Mouse (Mus musculus) layer of hippocampus, adult 8-10 months (tissue): ENCODE results near the gene Ambra1. TPM values are rescaled to one million over a fixed set of nuclear protein-coding genes. Genes with fewer than 3 reads are reported as not detected.
A peak's percentile ranks its signal among the peaks of the same experiment; 100 is the strongest.
"Not testable (repeated sequence)": the region's sequence is repeated elsewhere in the genome, so short reads cannot be mapped to it uniquely, and the experiment has no call there.

ENCODE experiments used
- DNase-seq, 2 experiments: peaks; one replicate each; pipeline ENCODE4 v3.0.0; 2022; ENCODE audit warnings: low spot score in 2 of 2
- total RNA-seq, 4 experiments: library from RNA; stranded (reverse); gene quantifications; 2 replicates each; pipeline ENCODE4 v1.2.4; 2022

Gene Ambra1
- 10 to 100 TPM; 49.8 to 55.9 (median 52.8) TPM for total RNA-seq

DNA sequence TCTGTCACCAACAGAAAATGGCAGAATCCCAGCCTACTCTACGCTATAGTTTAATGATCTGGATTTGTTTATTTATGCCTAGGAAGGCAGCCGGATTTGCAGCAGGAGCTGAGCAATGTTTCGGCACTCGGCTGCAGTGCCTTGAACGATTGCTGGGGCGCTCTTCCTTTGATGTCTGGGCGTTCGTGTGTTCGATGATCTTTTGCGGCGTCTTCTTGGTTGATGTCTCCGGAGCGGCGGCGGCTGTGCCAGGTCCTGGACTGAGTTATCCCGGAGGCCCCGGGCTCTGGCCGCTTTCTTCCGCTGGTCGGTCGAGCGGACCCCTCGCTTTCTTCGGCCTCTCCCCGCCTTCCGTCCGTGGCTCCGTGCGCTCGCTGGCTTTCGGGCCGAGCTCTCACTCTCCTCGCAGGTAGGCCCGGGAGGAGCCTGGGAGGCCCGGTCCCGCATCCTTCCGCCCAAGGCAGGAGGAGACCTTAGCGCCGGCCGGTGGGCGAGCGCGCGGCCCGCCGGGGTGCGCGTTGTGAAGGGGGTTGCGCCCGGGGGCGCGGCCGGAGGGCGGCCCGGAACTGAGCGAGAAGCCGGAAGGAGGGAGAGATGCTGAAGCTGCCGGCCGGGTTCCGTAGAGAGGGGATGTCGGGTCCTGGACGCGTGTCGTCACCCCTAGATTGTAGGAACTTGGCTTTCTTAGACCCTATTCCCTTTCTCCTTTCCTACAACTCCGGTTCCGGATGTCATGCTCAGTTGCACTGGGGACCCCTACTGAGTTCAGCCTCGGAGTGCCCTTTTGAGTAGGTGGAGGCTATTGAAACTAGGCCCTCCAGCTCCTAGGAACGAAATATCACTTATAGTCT is at the start of gene Ambra1:
TSS of gene Ambra1 (plus strand) at position 164 of the 851 bp plus-strand sequence.
- peak; percentile 77 to 85 for DNase-seq

DNA sequence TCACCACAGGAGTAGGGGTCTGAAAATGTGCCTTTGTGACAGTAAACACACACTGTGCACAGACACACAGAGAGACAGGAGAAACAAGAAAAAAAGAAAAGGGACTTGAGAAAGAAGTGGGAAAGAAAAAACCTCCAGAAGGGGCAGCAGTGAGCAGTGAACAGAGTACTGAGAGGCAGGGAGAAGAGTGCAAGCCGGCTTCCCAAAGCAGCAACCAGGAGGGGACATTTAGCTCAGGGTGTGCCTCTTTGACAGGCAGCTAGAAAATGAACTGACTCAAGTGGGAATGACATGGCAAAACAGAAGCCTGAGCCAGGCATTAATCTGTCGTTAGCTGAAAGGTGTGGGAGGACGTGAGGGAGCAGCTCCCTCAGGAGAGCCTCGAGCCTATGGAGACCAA is 47.1 kb upstream of the Ambra1 start:
- DNase-seq = peak in 1 of 2 experiments; percentile 42

DNA sequence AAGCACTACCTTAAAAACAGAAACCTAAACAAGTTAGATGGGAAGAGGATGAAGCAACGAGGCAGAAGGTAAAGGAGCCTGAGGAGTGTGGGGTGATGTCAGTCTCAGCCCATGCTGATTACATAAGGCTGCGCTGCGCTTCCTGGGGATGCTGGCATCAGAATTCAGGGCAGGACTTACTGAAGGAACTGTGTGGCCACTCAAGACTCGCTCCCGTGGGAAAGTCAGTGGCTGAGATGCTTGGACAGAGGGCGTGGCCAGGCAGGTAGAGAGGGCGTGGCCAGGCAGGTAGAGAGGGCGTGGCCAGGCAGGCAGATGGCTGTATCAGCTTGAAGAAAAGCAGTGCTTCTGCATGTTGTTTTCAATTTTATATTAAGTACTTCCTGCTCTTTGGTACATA is 46.0 kb upstream of the Ambra1 start:
- DNase-seq = no peak

DNA sequence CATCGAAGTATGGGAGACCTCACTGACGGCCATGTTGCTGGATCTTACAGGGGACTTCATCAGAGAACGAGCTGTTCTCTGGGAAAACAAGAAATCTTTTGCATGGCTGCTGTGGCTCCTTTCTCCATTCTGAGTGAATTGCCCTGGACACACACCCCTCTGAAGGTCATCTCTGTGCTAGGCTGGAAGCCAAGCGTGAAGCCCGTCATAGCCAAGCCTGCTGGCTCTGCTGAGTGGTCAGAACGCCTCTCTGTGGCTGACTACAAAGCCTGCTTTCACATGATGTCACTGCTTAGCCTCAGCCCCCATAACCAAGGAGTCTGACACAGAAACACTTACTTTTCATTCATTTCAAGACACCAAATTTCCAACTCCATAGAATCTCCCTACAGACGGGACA is 40.5 kb upstream of the Ambra1 start:
- peak; percentile 54 to 73 for DNase-seq

DNA sequence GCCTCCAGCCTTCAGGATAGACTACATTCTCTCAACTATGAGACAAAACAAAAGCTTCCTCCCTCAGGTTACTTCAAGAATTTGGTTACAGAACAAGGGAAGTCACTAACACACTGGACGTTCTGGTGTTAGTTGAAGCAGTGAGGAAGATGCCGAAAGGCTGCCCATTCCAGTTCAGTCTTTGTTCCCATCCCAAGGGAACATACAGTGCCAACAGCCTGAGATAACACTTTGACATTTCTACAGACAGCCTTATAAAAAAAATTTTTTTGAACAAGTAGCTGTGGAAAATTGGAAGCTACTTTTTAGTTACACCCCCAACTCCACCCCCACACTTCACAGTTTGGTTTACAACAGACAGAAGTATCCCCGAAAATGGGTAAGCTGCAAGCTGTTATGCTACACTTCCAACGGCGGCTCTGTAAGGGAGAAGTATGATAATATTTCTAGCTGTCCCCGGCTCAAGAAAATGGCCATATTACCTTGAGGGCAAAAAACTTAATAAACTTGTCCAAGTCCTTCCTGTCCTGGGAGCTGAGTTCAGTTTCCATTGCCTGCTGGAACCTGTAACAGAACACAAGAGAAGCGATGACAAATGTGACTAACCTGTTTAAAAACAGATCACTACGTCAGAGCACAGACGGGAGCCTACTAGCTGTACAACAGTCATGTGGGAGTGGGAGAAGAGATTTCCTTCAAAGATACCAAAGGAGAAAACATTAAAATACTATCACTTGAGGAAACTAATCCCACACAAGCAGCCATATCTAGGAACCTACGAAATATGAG is 34.3 kb upstream of the Ambra1 start:
- peak; percentile 43 to 48 for DNase-seq

DNA sequence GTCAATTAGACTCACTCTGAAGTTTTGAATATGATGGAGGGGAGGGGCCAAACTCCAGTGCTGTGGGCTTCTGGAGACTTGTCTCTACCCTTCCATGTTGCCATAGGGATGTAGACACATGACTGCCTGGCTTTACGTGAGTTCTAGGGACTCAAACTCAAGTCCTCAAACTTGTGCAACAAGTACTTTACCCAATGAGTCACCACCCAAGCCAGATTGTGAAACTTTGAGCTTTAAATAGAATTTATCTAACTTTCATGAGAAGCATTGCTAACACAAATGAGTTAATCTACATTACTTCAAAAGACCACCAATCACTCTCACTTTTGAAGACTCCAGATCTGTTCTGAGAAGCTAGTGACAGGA is 33.7 kb upstream of the Ambra1 start:
- no peak for DNase-seq

DNA sequence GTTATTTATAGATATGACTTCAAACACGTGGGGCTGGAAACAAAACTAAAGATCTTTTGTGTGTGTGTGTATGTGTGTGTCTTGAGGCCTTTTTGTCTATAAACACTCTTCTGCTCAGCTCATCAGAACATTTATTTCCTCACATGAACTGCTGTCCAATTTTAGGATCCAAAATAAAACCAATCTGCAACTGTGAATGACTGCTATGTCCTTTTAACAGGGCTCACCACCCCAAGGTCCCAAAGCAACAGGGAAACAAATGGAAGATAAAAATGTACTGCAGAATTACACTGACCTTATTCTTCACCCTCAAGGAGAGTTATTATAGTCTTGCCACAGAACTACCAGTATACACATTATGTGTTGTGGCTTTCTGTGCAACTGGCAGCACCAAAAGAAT is 30.7 kb upstream of the Ambra1 start:
- no peak for DNase-seq

DNA sequence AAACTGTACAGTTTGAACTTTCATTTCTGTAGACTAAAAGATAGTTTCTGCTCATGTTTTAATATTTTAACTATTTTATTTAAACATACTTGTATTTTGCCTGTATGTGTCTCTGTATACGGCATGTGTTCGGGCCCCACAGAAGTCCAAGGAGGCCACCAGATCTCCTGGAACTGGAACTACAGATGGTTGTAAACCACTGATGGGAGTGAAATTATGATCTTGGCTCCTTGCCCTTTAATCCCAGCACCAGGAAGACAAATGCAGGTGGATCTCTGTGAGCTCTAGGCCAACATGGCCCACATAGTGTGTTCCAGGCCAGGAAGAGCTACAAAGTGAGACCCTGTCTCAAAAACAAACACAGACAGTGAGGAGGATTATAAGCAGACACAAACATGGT is 28.6 kb upstream of the Ambra1 start:
- DNase-seq = no peak

DNA sequence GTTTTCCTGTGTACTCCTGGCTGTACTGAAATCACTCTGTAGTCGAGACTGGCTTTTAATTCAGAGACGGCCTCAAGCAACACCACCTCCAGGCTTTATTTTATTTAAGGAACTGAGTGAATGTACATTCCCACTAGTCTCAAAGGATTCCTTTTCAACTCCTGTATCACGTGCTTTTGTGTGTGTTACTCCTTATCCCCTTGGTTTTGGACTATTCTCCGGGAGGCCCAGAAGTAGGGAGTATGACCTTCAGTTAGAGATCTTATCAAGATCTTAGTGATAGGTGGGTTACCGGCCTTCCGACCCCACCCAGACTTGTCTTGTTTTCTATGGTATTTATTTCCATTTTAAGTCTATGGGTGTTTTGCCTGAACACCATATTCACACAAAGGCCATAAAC is 24.2 kb upstream of the Ambra1 start:
- no peak for DNase-seq

DNA sequence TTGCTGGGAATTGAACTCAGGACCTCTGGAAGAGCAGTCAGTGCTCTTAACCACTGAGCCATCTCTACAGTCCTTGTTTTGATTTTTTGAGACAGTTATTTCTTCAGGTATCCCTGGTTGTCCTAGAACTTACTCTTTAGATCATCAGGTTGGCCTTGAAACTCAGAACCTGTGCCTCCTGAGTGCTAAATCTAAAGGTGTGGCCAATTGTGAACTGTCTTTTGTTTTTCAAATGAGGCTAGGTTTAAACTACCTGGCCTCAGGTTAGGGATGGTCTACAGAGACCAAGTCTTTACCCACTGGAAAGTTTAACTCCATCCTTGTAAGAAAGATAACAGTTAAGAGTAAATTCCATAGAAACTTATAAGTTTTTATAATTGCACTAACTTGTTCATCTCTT is 23.5 kb upstream of the Ambra1 start:
- DNase-seq = no peak

DNA sequence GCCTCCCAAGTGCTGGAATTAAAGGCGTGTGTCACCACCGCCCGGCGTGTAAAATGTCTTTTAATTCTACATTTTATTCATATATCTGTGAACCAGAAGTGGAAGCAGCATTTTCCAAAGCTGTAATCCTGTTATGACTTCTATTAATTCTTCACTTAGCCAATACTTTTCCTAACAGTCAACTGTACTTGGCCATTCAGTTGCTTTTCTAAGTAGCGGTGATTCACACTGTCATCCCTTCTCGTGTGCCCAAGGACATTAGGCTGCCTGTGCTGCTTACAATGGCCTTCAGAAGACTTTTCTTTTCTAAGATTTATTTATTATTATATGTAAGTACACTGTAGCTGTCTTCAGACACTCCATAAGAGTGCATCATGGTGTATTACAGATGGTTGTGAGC is 21.6 kb upstream of the Ambra1 start:
- no peak for DNase-seq

DNA sequence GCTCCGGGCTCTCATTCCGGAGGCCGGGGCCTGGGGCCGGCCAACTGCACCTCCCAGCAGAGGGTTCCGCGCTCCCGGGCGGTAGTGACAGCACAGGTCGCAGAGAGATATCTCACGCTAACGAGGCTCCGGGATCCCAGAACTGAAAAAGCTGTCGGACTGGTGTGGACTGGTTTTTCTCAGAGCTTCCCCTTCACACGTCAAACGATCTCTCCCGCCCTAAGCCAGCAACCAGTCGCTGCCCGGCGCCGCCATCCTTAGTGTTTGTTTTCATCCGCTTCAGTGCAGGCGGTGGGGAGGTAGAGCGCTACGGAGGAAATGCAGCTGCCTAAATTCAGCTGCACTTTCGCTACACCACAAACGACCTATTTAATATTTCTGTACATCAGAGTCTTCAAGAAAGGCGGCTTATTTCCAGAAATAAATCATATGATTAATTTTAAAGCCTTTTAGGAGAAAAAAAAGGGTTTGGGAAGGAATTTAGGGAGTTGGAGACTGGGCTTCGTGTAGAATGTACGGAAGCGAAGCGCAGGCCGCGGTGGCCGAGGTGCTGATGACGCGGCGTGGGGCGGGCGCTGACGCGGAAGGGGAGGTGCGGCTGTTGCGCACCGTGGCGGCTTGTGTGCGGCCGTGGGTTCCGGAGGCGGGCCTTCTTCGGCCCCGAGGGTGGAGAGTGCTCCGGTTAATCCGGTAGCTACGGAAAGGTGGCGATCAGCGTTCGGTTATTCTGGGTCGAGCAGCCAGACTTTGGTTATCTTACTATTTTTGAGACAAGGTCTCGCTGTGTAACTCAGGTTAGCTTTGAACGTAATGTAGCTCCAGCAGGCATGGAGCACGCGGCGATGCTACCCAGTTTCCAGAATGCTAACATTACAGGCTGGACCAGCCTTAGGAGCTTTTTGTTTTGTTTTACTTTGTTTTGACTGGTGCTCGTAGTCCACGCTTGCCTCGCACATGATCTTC is 19.4 kb upstream of the Ambra1 start, which contains the start of the genes Atg13 and Harbi1:
TSS of gene Atg13 (minus strand) at position 305 of the 963 bp plus-strand sequence.
TSS of gene Harbi1 (plus strand) at position 581 of the 963 bp plus-strand sequence.
- DNase-seq = peak; percentile 85 to 89

DNA sequence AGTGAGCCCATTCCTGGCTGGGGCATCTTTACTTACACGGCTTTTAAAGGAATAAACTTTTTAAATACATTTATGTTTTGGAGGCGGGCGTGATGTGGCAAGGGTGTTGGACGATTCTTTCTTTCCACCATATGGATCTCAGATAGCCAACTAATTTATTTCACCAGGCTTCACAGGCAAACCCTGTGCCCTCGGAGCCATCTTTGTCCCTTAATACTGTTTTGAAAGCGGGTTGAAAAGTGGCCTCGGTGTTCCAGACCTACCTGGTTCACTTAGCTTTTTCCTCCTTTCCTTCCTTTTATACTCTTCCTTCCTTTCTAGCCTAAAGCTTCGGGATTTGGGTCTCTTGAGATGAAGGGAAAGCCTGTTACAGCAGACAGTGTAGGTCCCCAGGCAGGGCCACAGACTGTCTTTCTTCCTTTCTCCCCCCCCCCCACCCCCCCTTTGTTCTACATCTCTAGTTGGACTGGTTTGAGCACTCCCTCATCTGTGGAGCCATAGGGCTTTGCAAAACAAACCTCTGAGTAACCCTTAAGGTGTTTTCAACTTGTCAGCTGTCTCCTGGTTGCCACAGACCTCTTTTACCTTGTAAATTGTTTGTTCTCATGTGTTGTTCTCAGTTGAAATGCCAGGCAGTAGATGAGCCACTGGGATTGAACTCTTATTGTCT is 18.5 kb upstream of the Ambra1 start:
- no peak for DNase-seq

DNA sequence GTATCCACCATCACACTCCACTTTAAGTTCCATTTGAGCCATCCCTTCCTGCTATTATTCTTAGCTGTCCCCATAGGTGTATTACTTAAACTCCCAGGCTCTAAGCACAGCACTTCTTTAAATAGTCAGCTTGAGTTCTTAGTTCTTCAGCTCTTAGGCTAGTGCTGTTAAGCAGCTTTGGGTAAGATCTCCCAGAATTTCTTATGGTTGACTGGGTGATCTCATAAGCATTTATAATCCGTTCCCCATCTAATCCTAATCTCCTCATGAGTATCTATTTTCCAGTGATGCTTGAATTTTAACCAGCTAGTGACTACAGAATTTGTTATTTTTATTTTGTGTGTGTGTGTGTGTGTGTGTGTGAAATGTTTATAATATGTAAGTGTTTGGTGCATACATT is 15.0 kb upstream of the Ambra1 start:
- DNase-seq = no peak

DNA sequence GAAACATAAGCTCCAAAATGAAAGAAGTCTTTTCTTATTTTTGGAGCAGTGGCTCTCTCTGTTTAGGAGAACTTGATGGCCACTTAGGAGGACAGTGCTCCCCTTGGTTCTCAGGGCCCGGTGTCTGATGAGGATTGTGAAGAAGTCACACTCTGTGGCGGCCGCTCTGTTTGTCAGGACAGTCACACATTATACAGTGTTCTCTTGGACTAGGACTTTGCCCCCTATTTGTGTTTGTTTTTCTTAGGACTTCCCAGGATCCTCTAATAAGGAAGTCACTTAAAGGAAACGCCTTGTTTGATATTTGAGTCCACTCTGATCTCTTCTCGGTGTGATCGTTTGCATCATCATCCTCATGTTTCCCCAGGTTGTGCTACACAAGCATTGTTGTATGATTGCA is 11.7 kb upstream of the Ambra1 start:
- no peak for DNase-seq

DNA sequence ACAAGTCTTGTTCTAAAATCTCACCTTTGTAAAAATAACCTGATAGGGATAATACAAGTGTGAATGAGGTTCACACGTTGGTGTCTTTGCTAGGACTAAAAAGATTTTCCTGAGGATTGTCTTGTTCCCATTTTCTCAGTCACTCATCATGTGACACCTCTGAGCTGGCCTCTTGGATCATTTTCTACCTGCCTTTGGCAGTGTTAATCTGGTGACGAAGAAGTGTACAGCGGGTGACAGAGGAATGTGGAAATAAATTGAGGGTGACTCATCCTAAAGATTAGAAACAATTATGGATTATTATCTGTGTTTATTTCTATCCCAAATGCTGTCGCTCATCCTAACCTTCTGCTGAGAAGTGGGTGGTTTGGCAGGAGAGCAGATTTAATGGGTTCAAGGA is 6.6 kb upstream of the Ambra1 start:
- DNase-seq = no peak

DNA sequence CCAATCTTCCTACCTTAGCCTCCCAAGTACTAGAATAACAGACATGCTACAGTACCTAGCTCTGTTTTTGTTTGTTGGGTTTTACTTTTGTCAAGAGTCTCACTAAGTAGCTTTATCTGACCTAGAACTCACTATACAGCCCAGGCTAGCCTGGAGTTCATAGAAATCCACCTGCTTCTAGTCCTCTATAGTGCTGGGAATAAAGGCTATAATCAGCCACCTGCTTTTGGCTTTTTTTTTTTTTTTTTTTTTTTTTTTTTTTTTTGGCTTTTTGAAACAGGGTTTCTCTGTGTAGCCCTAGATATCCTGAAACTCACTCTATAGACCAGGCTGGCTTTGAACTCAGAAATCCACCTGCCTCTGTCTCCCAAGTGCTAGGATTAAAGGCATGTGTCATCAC is 6.0 kb upstream of the Ambra1 start:
- no peak for DNase-seq

DNA sequence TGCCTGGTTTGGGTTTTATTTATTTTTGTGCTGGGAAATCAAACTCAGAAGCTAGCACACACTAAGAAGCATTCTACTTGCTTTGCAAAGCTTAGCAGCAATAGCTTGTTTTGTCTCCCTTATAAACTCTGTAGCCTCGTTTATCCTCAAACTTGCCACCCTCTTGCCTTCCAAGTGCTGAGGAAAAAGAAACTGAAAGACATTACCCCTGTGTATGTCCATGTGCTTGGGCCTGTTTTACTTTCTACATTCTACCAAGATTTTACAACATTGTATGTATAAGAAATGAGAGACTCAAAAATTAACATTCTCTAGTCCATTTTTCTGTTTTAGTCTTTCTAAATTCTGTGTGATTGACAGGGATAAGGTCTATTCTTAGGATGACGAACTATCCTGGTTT is 5.2 kb upstream of the Ambra1 start:
- no peak for DNase-seq

DNA sequence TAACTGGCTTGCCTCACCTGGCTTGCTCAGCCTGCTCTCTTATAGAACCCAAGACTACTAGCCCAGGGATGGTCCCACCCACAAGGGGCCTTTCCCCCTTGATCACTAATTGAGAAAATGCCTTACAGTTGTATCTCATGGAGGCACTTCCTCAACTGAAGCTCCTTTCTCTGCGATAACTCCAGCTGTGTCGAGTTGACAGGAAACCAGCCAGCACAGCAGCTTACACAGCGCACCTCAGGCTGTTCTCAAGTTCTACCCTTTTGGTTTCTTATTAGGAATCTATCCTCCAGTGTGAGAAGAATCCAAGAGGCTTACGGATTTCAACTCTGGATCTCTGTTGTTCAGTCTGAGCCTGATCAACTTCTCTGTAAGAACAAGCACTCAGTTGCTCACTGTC is 4.5 kb upstream of the Ambra1 start:
- not testable (repeated sequence) for DNase-seq

DNA sequence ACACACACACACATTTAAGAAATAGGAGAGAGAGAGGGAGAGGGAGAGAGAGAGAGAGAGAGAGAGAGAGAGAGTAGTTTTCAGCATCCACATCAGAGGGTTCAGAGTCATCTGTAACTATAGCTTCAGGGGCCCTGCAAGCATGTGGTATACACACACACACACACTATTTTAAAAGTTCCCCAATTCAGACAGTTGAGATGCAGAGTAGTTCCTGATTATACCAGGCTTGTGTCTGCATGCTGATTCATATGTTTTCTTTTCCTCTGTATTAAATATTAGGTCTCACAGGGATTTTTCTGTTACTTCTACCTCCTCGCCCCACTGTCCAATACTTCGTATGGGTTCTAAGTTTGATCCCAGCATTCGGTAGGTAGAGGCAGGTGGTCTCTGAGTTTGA is 2.9 kb upstream of the Ambra1 start:
- DNase-seq = no peak

DNA sequence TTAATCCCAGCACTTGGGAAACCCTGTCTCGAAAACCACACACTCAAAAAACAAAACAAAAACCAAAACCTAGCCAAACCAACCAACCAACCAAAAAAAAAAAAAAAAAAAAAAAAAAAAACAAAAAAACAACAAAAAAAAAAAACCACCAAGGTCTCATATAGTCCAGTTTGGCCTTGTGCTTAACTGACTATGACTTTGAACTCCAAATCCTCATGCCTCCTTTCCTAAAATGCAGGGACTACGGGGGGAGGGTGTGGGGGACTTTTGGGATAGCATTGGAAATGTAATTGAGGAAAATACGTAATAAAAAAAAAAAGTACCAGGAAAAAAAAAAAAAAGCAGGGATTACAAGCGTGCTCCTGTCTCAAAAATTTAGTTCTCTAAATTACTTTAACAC is 363 bp upstream of the Ambra1 start:
- DNase-seq = no peak
